Comparison of ENCODE assay signal across 9 mouse cellular contexts in the genomic region with DNA sequence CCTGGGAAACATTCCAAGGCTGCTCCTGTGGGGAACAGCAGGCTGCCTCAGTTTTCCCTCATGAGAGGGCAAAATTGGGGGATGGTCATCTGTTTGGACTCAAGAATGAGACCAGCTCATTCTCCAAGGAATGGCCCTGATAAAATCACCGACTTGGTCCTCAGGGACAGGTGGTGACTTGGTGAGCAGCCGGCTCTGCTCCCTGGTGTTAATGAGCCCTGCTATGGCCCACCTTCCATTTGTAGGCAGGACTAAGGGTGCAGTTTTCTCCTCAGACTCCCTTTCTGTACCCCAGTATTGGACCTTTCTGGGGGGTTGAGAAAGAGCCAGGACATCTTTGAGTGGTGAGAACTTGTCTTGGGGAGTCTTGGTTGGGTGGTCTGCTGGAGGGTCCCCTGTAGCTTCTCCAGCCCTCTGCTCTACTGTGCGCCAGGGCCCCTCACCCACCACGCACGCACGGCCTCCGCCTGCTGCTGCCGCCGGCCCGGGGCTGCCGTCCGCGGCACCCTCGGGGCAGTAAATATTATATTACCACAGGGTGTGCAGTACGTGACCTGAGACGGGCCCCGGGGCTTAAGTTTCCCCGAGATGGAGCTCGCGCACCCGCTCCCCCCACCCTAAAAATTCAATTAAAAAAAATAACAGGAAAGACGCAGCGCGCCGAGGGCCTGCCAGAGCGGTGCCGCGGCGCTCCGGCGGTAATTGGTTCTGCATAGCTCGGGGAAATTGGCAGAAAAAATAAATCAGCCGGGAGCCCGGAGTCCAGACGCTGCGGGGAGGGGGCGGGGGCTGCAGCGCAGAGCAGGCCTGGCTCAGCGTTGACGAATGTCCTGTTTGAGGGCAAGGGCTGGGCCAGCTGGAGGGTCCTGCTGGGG.
DNase-seq lines count a peak whose midpoint lies in the region; ATAC-seq and TF ChIP-seq lines count a peak whose summit lies in the region.
"Had no signal": no experiment of that assay in that cellular context is flagged by ENCODE, and none has a peak within 500 bp of the region (broad histone marks: within the 10 kb centered on the region; RNA-seq: fewer than 3 reads in every experiment).

No protein-coding gene starts in this region.

- no peaks in the 10 kb centered on the region for H3K9me3 ChIP-seq in kidney, embryonic 16.5 days (ENCODE audit: low read length)
- no peaks in the 10 kb centered on the region for H3K9me3 ChIP-seq in liver, embryonic 13.5 days (replicated peaks)

- WGBS in cerebellum, adult 2 months, result 2% methylated on average over 40 of the region's 40 CpGs
- 2% methylated on average over 40 of the region's 40 CpGs for WGBS in kidney, embryonic 16.5 days
- 23% methylated on average over 40 of the region's 40 CpGs for WGBS in liver, embryonic 13.5 days (ENCODE audit: insufficient replicate concordance)

- ATAC-seq in kidney, embryonic 16.5 days (ENCODE audit: low FRiP score, low TSS enrichment), result peak; percentile 66; the same call in 1 of the 2 replicates
- no peak for ATAC-seq in liver, embryonic 13.5 days (ENCODE audit: low read depth)
- no peak for ATAC-seq in erythroblast, adult 5-6 weeks (replicated peaks; ENCODE audit: low FRiP score, poor library complexity, severe bottlenecking)

- H3K4me1 ChIP-seq in cerebellum, adult 2 months (ENCODE audit: control insufficient read depth, insufficient read depth, low read length), result peaks cover 10% of the 10 kb centered on the region
- peaks cover 24% of the 10 kb centered on the region; the same call in 1 of the 2 replicates for H3K4me1 ChIP-seq in kidney, embryonic 16.5 days (ENCODE audit: insufficient read depth, low read length)
- H3K4me1 ChIP-seq in liver, embryonic 13.5 days (replicated peaks), result no peaks in the 10 kb centered on the region

- intact Hi-C loops in gastrocnemius, postnatal 14 days (cut with DNase I; ENCODE audit: low total_unique reads), result no loop called here

- H3K4me2 ChIP-seq in kidney, embryonic 16.5 days (replicated peaks; ENCODE audit: low read depth, low read length), result peak overlapping the region; percentile 56
- peak overlapping the region; percentile 37 for H3K4me2 ChIP-seq in liver, embryonic 13.5 days

- H3K27ac ChIP-seq in cerebellum, adult 2 months (ENCODE audit: insufficient read depth, low read length), result no peak overlapping the region
- no peak overlapping the region for H3K27ac ChIP-seq in kidney, embryonic 16.5 days (ENCODE audit: low read length)
- H3K27ac ChIP-seq in liver, embryonic 13.5 days, result no peak overlapping the region

- peak overlapping the region; percentile 42 for H3K4me3 ChIP-seq in cerebellum, adult 2 months (replicated peaks; ENCODE audit: insufficient read depth, low read depth, low read length)
- peak overlapping the region; percentile 35 for H3K4me3 ChIP-seq in kidney, embryonic 16.5 days (ENCODE audit: low read length)
- H3K4me3 ChIP-seq in liver, embryonic 13.5 days (replicated peaks), result no peak overlapping the region
- H3K4me3 ChIP-seq: erythroblast, embryonic 14.5 days had no signal

- no peaks in the 10 kb centered on the region; the same call in 1 of the 2 replicates for H3K27me3 ChIP-seq in cerebellum, adult 2 months (ENCODE audit: control insufficient read depth, insufficient read depth, low read length)
- peaks cover 77% of the 10 kb centered on the region for H3K27me3 ChIP-seq in kidney, embryonic 16.5 days (ENCODE audit: insufficient read depth, low read length)
- H3K27me3 ChIP-seq in liver, embryonic 13.5 days, result peaks cover 59% of the 10 kb centered on the region

- no peak for TF ChIP-seq CTCF in cerebellum, adult 2 months (IDR thresholded peaks at IDR 0.05; ENCODE audit: borderline replicate concordance, insufficient read depth, low read depth, low read length)

- TF ChIP-seq POLR2A in cerebellum, adult 2 months (IDR thresholded peaks at IDR 0.05; ENCODE audit: borderline replicate concordance, insufficient read depth, low read length), result no peak

- peak overlapping the region; percentile 11; the same call in 1 of the 2 replicates for H3K9ac ChIP-seq in kidney, embryonic 16.5 days (replicated peaks; ENCODE audit: low read length)
- no peak overlapping the region for H3K9ac ChIP-seq in liver, embryonic 13.5 days

- no peaks in the 10 kb centered on the region for H3K36me3 ChIP-seq in kidney, embryonic 16.5 days (ENCODE audit: insufficient read depth, low read length)
- no peaks in the 10 kb centered on the region for H3K36me3 ChIP-seq in liver, embryonic 13.5 days

- peak; percentile 12 for DNase-seq in cerebellum, adult 11 months
- DNase-seq in cerebellum, adult 9-10 months, result no peak
- peak; percentile 46 to 57 for DNase-seq in cerebellum, adult 2 months
- DNase-seq in gastrocnemius, postnatal 14 days, result peak; percentile 50
- no peak for DNase-seq in liver, embryonic 13.5 days
- DNase-seq in right cerebral cortex, adult 2 months (ENCODE audit: low spot score in 2 of 2), result peak; percentile 25 to 42

Comparison
In these comparisons a context has a peak if more than half of its experiments do, and no peak if none do; other contexts are left out.
1. DNase-seq: peak in cerebellum, adult 11 months (single experiment), cerebellum, adult 2 months (2 of 2), gastrocnemius, postnatal 14 days (single experiment) and right cerebral cortex, adult 2 months (2 of 2); none in cerebellum, adult 9-10 months (single experiment) and liver, embryonic 13.5 days (single experiment).